Mouse (Mus musculus) neural tube, embryonic 13.5 days (tissue): ENCODE data around the gene Dync1i1. TPM values are rescaled to one million over a fixed set of nuclear protein-coding genes. Genes with fewer than 3 reads are reported as not detected.

Experiments
- ATAC-seq: fragments of 200-750 bp; cut with Nextera tagmentation; 2 replicates; pipeline ENCODE4 v1.8.0; 2017; ENCODE audit warnings: low read depth, mild to moderate bottlenecking, moderate TSS enrichment, moderate library complexity
- H3K27ac ChIP-seq: fragments of 300-500 bp; sonication (generic); replicated peaks from 2 replicates; pipeline ENCODE4 v1.5.1; 2015; ENCODE audit warnings: moderate library complexity, mild to moderate bottlenecking, inconsistent platforms
- H3K27me3 ChIP-seq: fragments of 300-500 bp; sonication (generic); 2 replicates; pipeline ENCODE4 v1.6.1; 2015; ENCODE audit warnings: mild to moderate bottlenecking, inconsistent platforms
- H3K36me3 ChIP-seq: fragments of 300-500 bp; sonication (generic); 2 replicates; pipeline ENCODE4 v1.6.1; 2015; ENCODE audit warnings: mild to moderate bottlenecking, inconsistent platforms
- H3K4me1 ChIP-seq: fragments of 300-500 bp; sonication (generic); replicated peaks from 2 replicates; pipeline ENCODE4 v1.6.1; 2015; ENCODE audit warnings: inconsistent platforms
- H3K4me2 ChIP-seq: fragments of 300-500 bp; sonication (generic); 2 replicates; pipeline ENCODE4 v1.6.1; 2015; ENCODE audit warnings: inconsistent platforms, mild to moderate bottlenecking, moderate library complexity
- H3K4me3 ChIP-seq: fragments of 300-500 bp; sonication (generic); 2 replicates; pipeline ENCODE4 v1.5.1; 2015; ENCODE audit warnings: mild to moderate bottlenecking, inconsistent platforms
- H3K9ac ChIP-seq: fragments of 300-500 bp; sonication (generic); 2 replicates; pipeline ENCODE4 v1.6.1; 2015; ENCODE audit warnings: moderate library complexity, mild to moderate bottlenecking, inconsistent platforms
- H3K9me3 ChIP-seq: fragments of 300-500 bp; sonication (generic); 2 replicates; pipeline ENCODE4 v1.6.1; 2016; ENCODE audit warnings: inconsistent platforms
- WGBS: fragments of 180-500 bp; shearing (Covaris S2); methylation state at CpG from one replicate; pipeline ENCODE4 v1.1.7; 2015; 5-methylcytosine and 5-hydroxymethylcytosine counted together
- polyA plus RNA-seq: library from polyadenylated mRNA; unstranded; fragments of >200 nt; fragmentation: Nextera tagmentation; extraction: Ambion mirVana; gene quantifications from 2 replicates; pipeline ENCODE4 v1.2.1, GENCODE M21; 2015

Gene Dync1i1
- polyA plus RNA-seq, 1 experiment from 2014 or later, result 27.6 TPM

DNA sequence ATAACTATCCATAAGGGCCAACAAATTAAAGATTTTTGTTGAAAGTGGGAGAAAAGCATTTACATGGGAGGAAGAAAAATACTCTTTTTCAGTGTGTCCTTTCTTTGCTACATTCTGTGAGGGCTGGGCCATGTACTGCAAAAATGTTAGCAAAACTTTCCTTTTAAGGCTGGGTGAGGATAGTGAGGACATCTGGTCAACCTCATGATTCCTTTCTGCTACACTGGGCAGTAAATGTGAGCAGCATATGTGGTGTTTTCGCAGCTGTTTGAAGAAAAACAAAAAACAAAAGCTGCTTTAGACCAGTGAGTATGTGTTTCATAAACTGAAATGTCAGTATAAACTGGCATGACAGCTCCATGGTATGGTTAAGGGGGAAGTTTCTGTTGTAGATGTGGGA, 9.4 kb downstream of the Dync1i1 start:
- Histone ChIP-seq H3K4me3 (no peak overlapping the region), H3K27ac (no peak overlapping the region), H3K9me3 (no peaks in the 10 kb centered on the region), H3K36me3 (no peaks in the 10 kb centered on the region), H3K4me1 (no peaks in the 10 kb centered on the region), H3K9ac (no peak overlapping the region), H3K27me3 (no peaks in the 10 kb centered on the region), H3K4me2 (no peak overlapping the region)
- 88% methylated on average over 1 of the region's 1 CpGs for WGBS
- no peak for ATAC-seq

GRCm38 (mm10) chr6:5739711-5740110, 14.3 kb downstream of the Dync1i1 start:
- ATAC-seq, result no peak
- H3K36me3 ChIP-seq, result no peaks in the 10 kb centered on the region
- WGBS, result 63% methylated on average over 7 of the region's 7 CpGs

GRCm38 (mm10) chr6:5741395-5742032, 16.1 kb downstream of the Dync1i1 start:
- H3K4me2 ChIP-seq, result no peak overlapping the region
- ATAC-seq, result no peak

More at GRCm38 (mm10) chr6:5739711-5740110, 14.3 kb downstream of the Dync1i1 start:
- H3K27ac ChIP-seq, result no peak overlapping the region
- H3K4me2 ChIP-seq, result no peak overlapping the region
- H3K4me1 ChIP-seq, result no peaks in the 10 kb centered on the region
- no peak overlapping the region for H3K9ac ChIP-seq
- no peaks in the 10 kb centered on the region for H3K9me3 ChIP-seq
- H3K27me3 ChIP-seq, result no peaks in the 10 kb centered on the region
- H3K4me3 ChIP-seq, result no peak overlapping the region

DNA sequence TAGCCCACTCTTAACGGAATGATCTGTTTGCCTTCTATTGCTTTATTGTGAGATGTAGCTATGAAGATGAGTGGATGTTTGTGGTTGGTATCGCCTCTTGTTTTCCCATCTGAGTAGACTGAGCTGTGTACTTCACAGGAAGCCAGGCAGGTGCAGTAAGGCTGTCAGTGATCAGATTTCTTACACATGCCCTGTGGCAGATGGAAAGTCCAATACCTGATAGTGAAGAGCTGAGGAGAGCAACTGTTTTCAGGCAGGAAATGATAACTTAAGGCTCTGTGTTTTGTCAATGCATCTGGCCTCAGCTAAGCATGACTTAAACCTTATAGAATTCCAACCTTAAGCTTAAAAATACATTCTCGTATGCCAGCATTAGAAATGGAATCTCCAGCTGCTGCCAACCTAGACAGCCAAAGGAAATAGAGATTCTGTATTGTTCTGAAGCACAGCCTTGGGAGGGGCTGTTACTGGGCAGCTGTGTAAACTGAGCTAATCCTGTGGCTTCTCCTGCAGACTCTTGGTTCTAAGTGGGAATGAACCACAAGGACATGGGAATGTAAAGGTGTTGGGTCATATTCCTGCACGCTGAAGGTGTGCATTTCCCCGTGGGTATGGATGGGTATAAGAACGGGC, 24.8 kb downstream of the Dync1i1 start:
- 81% methylated on average over 6 of the region's 6 CpGs for WGBS
- Histone ChIP-seq H3K27me3 (no peaks in the 10 kb centered on the region), H3K4me1 (peaks cover 12% of the 10 kb centered on the region; the same call in 1 of the 2 replicates), H3K9me3 (no peaks in the 10 kb centered on the region), H3K27ac (no peak overlapping the region), H3K36me3 (no peaks in the 10 kb centered on the region), H3K9ac (no peak overlapping the region), H3K4me2 (no peak overlapping the region), H3K4me3 (no peak overlapping the region)
- ATAC-seq, result no peak

More at GRCm38 (mm10) chr6:5741395-5742032, 16.1 kb downstream of the Dync1i1 start:
- H3K9ac ChIP-seq, result no peak overlapping the region
- no peaks in the 10 kb centered on the region for H3K36me3 ChIP-seq
- no peaks in the 10 kb centered on the region for H3K9me3 ChIP-seq
- no peak overlapping the region for H3K4me3 ChIP-seq
- no peaks in the 10 kb centered on the region for H3K4me1 ChIP-seq
- 92% methylated on average over 6 of the region's 6 CpGs for WGBS
- H3K27me3 ChIP-seq, result no peaks in the 10 kb centered on the region
- no peak overlapping the region for H3K27ac ChIP-seq

GRCm38 (mm10) chr6:5752128-5752527, 26.7 kb downstream of the Dync1i1 start:
- peak; percentile 42; the same call in 1 of the 2 replicates for ATAC-seq
- Histone ChIP-seq H3K4me1 (peaks cover 18% of the 10 kb centered on the region; the same call in 1 of the 2 replicates), H3K27ac (no peak overlapping the region), H3K27me3 (no peaks in the 10 kb centered on the region), H3K9me3 (no peaks in the 10 kb centered on the region), H3K36me3 (no peaks in the 10 kb centered on the region), H3K4me3 (no peak overlapping the region), H3K4me2 (0 out of 2 replicates have a peak overlapping the region, but pooled peaks have one; percentile 13), H3K9ac (no peak overlapping the region)
- 63% methylated on average over 16 of the region's 16 CpGs for WGBS

DNA sequence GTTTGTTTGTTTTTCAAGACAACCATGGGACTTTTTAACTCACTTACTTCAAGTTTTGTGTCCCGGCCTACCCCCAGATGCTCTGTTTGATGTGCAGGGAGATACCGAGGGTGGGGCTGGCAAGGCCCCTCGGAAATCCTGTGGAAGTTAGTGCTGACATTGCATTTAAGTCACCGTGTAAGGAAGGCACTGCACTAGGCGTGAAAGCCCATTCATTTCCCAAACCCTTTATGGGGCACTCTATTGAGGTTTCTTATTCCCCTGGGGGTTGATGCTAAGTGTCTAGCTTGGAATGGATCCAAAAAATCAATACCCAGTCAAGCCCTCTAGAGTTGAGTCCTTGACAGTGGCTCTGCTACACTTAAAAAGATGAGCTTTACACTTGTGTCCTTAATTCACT, 27.2 kb downstream of the Dync1i1 start:
- Histone ChIP-seq H3K36me3 (no peaks in the 10 kb centered on the region), H3K4me1 (peaks cover 18% of the 10 kb centered on the region; the same call in 1 of the 2 replicates), H3K9ac (no peak overlapping the region), H3K27ac (no peak overlapping the region), H3K4me2 (0 out of 2 replicates have a peak overlapping the region, but pooled peaks have one; percentile 13), H3K27me3 (no peaks in the 10 kb centered on the region), H3K4me3 (no peak overlapping the region), H3K9me3 (no peaks in the 10 kb centered on the region)
- 40% methylated on average over 5 of the region's 5 CpGs for WGBS
- peak; percentile 74; the same call in 1 of the 2 replicates for ATAC-seq

DNA sequence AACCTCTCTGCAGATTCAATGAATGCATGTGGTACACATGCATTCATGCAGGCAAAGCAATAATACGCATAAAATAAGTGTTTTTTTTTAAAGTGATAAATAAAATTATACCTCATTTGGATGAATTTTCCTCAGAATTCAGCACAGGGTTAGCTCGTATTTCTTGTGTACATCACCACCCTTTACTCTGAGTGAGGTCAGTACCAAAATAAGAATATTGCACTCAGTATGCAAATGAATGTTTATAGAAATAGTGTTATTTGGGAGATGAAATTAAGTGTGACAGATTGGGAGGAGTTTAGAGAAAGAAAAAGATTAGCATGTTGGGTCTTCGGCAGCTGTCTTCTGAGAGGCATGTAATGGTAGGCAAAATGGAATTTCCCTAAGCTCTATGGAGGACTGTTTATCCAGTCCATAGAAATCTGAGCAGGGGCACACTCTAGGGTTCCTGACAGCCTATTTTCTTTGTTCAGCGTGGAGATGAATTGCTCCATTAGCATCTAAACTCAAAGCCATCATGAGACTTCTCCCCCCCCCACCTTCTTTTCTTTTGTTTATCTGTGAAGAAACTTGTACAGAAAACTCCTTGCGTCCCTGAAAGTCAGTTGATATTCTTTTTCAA, 31.2 kb downstream of the Dync1i1 start:
- Histone ChIP-seq H3K4me2 (no peak overlapping the region), H3K9ac (no peak overlapping the region), H3K9me3 (no peaks in the 10 kb centered on the region), H3K4me1 (peaks cover 18% of the 10 kb centered on the region; the same call in 1 of the 2 replicates), H3K4me3 (no peak overlapping the region), H3K27ac (no peak overlapping the region), H3K27me3 (no peaks in the 10 kb centered on the region), H3K36me3 (no peaks in the 10 kb centered on the region)
- ATAC-seq, result 0 out of 2 replicates have a peak, but pooled peaks have one; percentile 40
- WGBS, result 30% methylated on average over 5 of the region's 5 CpGs

DNA sequence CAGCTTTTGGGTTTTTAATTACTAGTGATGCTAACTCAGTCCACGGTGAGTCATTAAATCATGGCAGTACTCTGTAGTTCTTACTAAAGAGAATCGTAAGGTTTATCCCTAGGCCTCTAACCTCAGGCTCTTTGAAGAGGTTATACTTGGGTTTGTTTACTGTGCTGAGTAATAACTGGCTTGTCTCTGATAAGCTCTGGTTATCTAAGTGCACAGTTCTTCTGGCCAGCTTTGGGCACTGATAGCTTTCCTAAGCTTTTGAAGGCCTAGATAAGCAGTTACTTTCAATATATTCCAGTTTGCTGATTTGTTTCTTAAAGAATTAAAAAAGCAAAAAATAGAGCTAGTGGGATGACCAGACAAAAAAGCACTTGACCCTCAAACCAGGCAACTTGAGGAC, 37.5 kb downstream of the Dync1i1 start:
- Histone ChIP-seq H3K4me3 (no peak overlapping the region), H3K4me1 (no peaks in the 10 kb centered on the region), H3K27ac (no peak overlapping the region), H3K27me3 (no peaks in the 10 kb centered on the region), H3K4me2 (no peak overlapping the region), H3K9ac (no peak overlapping the region), H3K9me3 (no peaks in the 10 kb centered on the region), H3K36me3 (no peaks in the 10 kb centered on the region)
- WGBS, result 79% methylated on average over 2 of the region's 2 CpGs
- ATAC-seq, result no peak

DNA sequence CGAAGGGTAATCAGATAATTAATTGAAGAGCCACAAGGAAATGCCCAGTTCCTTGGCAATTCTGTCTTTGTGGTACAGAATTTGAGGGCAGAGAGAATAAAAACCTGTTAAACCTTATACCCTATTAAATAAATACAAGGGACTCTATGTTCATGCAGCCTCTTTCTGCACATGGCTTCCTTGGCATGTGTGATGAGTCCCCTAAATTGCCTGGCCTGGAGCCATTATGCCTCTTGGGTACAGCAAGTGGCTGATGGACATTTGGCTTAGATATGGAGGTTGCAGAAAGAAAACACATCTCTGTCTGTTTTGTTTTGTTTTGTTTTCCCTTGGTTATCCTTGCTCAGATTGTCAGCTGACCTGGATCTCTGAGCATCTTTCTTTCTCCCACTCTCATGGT, 43.1 kb downstream of the Dync1i1 start:
- H3K9me3 ChIP-seq, result no peaks in the 10 kb centered on the region
- ATAC-seq, result no peak
- no peaks in the 10 kb centered on the region for H3K27me3 ChIP-seq
- no peaks in the 10 kb centered on the region for H3K36me3 ChIP-seq
- no peak overlapping the region for H3K4me3 ChIP-seq
- no peak overlapping the region for H3K27ac ChIP-seq
- WGBS, result 78% methylated on average over 1 of the region's 1 CpGs
- H3K9ac ChIP-seq, result no peak overlapping the region
- H3K4me2 ChIP-seq, result no peak overlapping the region
- H3K4me1 ChIP-seq, result no peaks in the 10 kb centered on the region

- H3K9ac ChIP-seq, result no peak overlapping the region
- WGBS, result 91% methylated on average over 4 of the region's 4 CpGs
- H3K4me2 ChIP-seq, result no peak overlapping the region
- no peak for ATAC-seq
- H3K4me1 ChIP-seq, result no peaks in the 10 kb centered on the region
- H3K36me3 ChIP-seq, result no peaks in the 10 kb centered on the region
- no peak overlapping the region for H3K27ac ChIP-seq
- H3K27me3 ChIP-seq, result no peaks in the 10 kb centered on the region
- H3K9me3 ChIP-seq, result no peaks in the 10 kb centered on the region
- no peak overlapping the region for H3K4me3 ChIP-seq
Measured at GRCm38 (mm10) chr6:5770283-5770682, 44.8 kb downstream of the Dync1i1 start.

- H3K4me2 ChIP-seq, result no peak overlapping the region
- H3K4me3 ChIP-seq, result no peak overlapping the region
- no peak for ATAC-seq
- 56% methylated on average over 3 of the region's 3 CpGs for WGBS
- H3K36me3 ChIP-seq, result no peaks in the 10 kb centered on the region
- H3K4me1 ChIP-seq, result no peaks in the 10 kb centered on the region
- no peak overlapping the region for H3K9ac ChIP-seq
- no peaks in the 10 kb centered on the region for H3K9me3 ChIP-seq
- no peak overlapping the region for H3K27ac ChIP-seq
- no peaks in the 10 kb centered on the region for H3K27me3 ChIP-seq
Measured at GRCm38 (mm10) chr6:5775461-5775860, 50.0 kb downstream of the Dync1i1 start.

DNA sequence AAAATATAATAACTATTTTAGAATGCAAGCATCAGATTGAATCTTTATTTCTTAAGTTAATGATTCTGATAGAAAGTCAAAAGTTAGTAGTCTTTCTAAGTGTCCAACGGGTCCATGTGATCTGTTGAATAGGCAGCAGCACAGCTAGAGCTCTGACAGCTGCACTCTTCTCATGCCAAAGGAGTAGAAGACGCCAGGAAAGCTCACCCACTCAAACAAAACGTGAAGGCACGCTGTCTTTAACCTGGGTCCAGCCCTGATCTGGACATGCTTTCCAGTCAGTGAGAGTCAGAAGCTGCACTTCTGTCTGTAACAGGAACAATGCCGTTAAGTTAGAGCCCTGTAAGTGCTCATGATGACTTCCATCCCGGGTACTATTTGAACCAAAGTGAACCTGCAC, 56.3 kb downstream of the Dync1i1 start:
- Histone ChIP-seq H3K36me3 (no peaks in the 10 kb centered on the region), H3K27me3 (no peaks in the 10 kb centered on the region), H3K9me3 (no peaks in the 10 kb centered on the region), H3K4me2 (no peak overlapping the region), H3K4me1 (no peaks in the 10 kb centered on the region), H3K9ac (no peak overlapping the region), H3K4me3 (no peak overlapping the region), H3K27ac (no peak overlapping the region)
- 88% methylated on average over 6 of the region's 6 CpGs for WGBS
- ATAC-seq, result no peak
